Mouse (Mus musculus) ovary, postnatal 14 days (tissue): ENCODE measurements around the gene Gm7534.

Experiments used
- DNase-seq: peaks from one replicate; pipeline ENCODE4 v3.0.0; 2022; ENCODE audit warnings: low spot score

Gene Gm7534

DNA sequence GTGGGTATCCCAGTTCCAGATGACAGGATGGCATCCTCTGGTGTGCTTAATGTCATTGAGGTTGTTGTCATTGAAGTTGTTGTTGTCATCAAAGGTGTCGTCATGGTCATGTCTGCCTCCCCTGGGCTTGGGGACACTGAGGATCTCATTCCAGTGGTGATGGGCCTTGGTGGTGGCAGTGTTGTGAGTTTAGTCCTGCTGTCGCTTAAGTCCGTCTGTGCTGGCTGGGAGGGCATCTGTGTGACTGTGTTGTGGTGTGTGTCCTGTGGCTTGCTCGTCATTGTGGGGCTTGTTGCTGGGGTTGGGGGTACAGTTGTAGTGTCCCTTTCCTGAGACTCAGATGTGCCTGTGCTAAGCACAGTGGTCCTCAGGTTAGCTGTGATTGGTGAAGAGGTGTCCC lies at the start of gene Gm7534:
TSS of gene Gm7534 (minus strand) at position 101 of the 400 bp plus-strand sequence.
- DNase-seq: no peak

DNA sequence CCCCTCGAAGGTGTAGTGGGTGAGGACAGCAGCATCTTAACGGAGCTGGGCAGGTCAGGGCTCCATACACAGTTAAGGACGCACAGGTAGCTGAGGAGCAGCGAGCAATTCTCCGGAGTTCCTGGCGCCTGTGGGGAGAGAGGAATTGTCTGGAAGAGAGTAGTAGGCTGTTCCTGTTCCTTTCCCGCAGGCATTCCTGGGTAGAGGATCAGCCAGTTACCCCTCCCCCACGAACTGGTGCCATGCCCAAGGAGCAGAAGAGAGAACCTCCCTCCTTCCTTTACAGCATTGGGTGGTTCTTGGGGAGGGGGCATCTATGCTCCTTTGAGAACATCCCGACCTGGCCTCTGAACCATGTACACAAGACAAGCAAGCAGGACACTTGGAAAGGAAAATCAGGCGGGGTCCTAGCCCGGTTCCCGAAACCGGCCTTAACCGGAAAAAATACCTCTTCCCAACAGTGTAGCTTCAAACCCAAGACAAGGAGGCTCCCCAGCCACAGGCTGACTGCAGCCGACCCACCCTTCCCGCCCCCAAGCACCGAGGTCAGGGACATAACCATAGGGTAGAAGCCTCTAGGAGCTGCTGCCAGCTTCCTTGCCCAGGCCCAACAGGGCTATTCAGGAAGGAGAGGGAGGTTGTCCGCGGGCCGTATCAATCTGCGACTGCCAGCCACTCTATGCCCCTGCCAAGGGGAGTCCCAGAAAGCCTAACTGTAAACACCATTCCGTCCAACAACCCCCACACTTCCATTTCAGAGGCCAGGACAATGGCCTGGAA lies 49.5 kb upstream of the Gm7534 start:
- no peak for DNase-seq

DNA sequence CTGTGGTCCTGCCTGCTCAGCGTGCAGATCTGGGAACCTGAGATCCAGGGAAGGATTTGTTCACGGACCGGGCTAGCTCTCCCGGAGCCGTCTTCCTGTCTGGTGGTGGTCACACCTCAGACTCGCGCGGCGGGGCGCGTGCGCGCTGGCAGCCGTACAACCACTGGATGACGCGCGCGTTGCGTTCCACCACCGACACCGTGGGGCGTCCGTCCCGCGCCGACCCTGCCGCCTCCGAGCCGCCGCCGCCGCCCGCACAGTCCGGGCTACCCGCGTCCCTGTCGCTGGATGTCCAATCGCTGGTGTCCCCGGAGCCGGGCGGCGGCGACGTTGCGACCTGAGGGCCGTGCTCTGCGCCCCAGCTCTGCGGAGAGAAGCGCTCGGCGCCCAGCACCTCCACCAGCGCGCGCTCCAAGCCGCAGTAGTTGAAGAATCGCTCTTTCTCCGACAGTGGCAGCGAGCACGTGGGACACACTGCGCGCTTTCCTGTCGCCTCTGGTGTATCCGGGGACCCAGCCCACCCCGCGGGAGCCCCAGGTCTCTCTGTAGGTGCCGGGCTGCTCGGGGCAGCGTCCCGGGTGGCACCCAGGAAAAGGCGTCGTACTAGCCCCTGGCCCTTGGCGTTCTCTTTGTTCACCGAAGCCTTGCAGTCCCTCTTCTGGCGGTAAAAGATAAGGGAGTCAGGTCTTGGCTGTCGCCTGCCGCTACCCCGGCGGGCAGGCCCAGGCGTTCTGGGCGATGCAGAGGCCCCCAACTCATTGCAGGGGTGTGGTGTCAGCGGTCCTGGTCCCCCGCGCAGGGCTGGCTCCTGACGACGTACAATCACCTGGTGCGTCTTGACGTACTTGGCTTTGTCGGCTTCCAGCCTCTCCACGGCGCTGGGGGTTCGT lies 48.7 kb upstream of the Gm7534 start:
- no peak for DNase-seq

DNA sequence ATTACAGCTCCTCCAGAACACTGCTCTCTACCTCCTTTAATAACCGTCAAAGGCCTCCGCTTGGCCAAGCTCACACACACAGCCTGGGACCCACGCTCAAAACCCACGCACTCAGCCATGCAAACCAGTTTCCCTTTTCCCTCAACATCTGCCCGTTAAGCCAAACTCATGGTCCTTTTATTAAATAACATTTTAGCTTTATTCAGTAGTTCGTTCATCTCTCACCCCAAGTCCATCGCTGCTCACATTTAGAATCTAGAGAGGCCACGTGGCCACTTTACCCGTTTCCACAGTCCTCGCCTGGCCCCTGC lies 48.1 kb upstream of the Gm7534 start:
- DNase-seq: no peak

DNA sequence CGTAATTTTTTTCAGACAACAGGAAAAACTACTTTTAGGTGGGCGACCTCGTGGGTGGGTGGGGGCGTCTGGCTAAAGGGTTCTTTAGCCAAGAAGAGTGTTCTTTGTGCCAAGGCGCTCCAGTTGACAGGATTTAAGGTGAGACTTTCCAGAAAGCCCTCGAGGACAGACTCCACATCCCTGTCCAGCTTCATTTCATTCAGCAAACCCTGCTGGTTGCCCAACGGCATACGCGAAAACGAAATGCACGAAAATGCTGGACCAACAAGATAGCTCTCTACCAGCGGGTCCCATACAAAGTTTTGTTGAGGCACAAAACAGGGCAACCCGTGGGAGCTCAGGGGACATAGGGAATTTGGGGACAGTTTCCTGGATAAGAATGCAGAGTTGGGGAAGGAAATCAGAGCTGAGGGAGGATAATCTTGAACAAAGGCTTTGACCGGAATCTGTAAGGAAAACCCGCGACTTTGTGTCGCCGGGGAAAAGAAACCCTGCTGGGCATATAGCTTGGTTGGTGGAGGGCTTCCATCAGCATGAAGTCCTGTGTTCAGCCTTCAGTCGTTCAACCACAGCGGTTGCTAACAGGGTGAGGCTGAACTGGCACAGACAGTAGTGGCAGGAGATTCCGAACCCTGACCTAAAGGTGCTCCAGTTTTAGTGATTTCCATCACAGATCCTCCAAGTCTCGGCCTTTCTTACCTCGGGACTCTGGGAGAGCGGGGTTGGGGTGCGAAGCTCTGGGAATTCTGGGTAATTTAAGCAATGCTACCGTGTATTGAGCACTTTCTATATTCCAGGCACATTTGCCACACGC lies 47.5 kb upstream of the Gm7534 start:
- no peak for DNase-seq

DNA sequence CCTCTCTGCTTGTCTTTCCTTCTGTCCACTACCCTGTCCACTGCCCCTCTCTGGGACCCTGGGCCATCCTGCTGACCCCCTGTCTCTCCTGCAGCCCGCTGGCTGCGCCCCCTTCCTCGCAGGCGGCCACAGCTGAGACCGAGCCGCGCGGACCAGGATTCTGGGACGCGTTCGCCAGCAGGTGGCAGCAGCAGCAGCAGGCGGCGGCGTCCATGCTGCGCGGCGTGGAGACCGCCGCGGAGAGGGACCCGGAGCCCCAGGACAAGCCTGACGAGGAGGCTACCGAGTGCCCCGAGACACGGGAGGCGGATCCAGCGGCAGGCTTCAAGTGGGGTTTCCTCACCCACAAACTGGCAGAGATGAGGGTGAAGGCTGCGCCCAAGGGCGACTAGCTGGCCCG lies 46.8 kb upstream of the Gm7534 start:
- peak; percentile 70 for DNase-seq

DNA sequence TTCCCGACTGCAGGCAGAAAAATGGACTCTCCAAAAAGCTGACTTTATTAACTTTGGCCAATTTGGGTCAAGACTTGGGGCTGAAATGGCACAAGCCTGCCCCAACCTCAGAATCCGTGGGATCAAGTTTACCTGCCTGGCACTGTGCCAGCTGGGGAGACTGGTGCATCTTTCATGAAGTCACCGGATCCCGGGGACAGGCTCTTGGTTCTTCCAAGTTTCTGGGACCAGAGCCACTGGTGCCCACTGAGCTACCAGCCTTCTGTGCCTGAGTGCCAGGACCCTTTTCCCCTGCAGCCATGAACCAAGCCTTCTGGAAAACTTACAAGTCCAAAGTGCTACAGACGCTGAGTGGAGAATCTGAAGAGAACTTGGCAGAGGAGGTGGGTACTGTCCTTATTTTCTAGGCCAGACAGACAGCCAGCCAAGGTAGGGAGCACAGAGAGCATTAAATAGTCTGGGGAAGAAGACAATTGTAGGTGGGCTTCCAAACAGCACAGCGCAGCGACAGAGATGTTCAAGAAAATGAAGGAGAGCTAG lies 44.0 kb upstream of the Gm7534 start, which contains the start of gene Gm30191:
TSS of gene Gm30191 (plus strand) at position 217 of the 540 bp plus-strand sequence.
- no peak for DNase-seq

DNA sequence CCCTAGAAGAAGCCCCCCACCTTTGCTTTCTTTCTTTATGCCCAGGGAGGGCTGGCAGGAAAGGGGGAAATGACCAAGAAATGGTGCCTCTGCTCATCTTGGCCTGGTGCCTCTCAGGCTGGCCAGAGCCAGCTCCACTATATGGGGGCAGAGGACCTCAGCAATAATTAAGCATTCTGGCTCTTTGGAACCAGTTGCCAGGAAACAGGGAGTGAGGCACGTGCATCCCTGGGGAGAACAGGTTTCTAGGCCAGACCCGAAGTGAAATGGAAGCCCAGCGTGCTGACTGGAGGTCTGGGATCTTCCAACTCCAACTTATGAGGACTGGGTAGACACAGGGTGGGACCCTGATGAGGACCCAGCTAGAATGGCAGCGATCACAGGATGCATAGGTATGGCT lies 43.5 kb upstream of the Gm7534 start:
- no peak for DNase-seq

DNA sequence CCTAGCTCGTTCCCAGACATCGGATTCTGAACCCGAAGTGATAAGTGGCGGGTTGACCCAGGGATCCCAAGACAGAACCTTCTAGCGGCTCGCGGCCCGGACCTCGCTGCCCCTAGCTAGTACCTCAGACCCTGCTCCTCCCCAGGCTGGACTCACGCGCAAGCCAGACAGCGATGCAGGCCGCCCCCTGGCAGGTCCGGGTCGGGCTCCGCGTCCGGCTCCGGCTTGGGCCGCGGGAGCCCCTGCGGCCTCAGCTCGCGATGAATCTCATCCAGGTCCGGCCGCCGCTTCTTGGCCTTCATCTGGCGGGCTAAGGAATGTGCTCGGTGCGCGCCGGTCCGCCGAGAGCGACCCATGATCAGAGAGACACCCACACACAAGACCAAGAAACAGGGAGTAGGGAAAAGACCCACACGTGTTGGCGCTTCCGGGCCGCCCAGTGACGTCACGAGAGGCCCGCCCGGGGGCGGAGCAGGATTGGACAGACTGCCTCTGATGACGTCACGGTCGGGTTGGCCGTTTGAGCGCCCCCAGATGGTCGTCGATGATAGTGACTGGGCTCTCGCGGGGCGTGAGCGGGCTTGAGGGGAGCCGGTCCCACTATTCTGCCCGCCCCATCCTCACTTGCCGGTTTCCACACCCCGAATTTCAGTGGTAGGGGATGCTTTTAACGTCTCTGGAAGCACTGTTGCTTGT lies 42.5 kb upstream of the Gm7534 start, which contains the start of gene Zfp593:
TSS of gene Zfp593 (minus strand) at position 445 of the 696 bp plus-strand sequence.
- DNase-seq: peak; percentile 97

DNA sequence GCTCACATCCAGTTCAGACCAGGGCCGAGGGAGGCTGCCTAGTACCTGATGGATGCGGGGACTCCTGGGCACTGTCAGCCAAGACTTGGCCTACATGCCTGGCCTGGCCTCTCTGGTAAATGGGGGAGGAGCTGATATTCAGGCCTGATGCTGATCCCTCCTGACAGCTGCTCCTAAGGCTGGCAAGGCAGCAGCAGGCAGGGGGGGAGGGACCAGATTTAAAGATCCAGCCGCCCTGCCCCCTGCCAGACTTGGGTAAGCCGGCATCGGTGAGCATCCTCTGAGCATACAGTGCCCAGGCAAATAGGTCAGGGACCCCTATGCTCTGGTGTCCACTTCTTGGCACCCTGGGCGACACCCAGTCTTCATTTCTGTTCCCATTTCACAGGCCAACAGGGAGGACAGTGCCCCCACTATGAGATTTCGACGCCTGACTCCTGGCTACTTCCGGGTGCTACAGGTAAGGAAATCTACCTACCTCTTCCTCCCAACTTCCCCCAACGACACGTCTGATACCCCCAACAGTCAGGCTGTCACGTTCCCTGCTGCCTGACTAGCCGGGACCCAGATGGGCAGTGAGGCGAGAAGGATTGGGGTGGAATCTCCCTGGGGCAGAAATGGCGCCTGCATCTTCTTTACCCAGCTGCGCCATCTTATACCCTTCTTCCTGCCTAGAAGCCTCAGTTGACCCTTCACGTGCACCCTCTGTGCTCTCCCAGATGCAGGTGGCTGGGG lies 40.9 kb upstream of the Gm7534 start, which contains the start of gene E130218I03Rik:
TSS of gene E130218I03Rik (plus strand) at position 147 of the 735 bp plus-strand sequence.
- DNase-seq: no peak

DNA sequence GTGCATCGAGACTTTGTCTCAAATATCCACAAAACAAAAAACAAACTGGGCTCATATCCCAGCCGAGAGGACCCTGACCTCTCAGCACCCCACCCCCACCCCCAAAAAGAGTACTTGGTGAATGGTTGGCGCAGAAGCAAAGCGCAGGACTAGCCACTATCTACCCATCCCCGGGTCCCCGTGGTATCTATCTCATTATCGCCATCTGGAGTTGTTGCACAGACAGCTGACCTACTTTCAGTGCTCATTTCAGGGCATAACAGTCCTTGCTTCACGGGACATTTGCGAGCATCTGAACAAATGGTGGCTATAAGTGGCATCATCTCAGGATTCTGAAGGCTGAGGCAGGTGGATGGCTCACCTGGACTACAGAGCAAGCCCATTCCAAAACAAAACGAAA lies 35.9 kb upstream of the Gm7534 start:
- DNase-seq: no peak

DNA sequence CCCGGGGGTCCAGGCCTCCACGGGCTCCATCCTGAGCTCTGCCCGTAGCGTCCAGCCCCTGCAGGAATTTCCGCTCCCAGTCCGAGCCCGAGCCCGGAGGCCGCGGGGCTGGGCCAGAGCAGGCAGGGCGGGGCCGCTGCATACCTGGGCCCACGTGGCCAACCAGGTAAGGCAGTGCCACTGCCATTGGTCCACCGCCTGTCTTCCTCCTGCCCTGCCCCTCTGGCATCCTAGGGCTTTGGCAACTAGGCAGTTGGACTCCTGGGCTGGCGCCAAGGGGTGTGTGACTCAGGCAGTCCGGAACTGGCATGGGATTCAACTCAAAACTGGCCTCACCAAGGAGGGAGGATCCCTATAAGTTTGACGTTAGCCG lies 35.5 kb upstream of the Gm7534 start, which contains the start of gene Cnksr1:
TSS of gene Cnksr1 (minus strand) at position 121 of the 373 bp plus-strand sequence.
- DNase-seq: peak; percentile 77

DNA sequence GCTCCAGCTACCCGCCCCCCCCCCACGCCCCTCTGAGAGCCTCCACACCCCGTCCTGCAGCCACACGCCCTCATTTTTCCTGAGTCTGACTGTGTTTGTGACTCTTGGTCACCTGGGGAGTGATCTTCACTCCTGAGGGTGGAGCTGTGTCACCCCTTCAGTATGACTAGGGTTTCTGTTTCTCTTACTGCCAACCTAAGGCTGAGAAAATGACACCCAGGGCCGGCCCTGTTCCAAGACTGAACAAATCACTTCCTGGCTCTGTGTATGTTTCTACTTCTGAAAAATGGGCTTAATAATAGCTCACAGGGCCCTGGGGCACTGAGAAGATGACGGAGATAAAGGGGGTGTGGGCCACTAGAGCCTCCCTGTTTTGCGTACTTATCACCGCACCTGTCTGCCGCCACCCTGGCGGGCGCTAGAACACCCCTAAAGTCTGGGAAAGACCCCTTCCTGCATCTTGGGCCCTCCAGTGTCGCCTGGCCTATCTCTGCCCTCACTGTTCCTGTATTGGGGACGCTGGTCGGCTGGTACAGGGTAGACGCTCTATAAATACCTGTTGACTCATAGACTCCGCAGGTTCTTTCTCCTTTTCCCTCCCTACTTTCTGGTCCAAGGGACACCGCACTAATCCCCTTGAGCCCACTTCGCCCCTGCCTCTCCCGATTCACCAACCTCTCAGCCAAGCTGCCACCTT lies 34.9 kb upstream of the Gm7534 start:
- no peak for DNase-seq

DNA sequence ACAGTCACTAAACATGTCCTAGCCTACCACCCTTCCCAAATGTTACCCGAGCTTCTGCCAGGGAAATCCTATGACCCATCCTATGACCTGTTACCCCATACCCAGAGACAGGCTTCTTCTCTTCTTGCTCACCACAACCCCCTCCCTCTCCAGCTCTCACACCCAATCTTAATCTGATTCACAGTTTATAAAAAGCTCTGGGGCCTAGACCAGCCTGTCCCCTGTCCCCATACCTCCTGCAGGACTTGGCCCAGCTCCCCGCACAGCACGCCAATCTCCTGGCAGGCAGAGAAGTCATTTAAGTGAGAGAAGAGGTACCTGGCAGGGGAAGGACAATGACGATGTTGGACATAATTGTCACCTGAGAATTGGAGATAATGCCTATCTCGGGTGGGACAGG lies 32.1 kb upstream of the Gm7534 start:
- no peak for DNase-seq

DNA sequence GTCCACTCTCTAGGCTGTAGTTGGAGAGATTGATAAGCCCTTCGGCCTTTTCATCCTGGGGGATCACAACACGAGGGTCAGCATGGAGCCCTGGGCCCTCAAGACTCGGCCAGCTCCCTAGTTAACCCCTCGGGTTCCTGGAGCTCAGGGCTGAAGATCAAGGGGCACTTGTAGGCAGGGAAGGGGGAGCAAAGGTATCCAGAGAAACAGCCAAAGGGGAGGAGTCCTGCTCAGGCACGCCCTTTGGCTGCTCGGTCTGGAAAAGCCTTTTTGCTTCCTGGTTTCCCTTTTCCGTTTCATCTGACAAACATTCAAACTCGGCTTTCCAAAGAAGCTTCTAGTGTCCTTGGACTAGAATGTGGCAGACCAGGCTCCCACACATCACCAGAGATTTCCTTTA lies 27.6 kb upstream of the Gm7534 start:
- DNase-seq: no peak

DNA sequence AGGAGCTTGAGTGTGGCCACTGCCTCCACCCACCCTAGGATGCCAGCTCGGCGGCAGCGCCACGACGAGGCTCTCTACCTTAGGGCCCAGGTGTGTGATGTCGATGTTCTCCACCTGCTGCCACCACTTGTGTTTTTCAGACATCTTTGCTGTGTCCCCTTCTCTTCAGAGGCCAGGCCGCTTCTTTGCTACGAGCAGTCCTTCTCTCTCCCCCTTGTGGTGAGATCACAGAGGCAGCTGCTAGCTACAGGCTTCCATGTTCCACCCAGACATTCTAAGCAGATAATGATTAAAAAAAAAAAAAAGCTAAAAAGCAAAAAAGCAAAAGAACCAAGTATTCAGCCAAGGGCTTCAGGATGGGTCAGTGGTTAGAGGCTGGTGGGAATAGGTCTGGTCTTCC lies 24.4 kb upstream of the Gm7534 start, which contains the start of gene Catsper4:
TSS of gene Catsper4 (minus strand) at position 190 of the 400 bp plus-strand sequence.
- no peak for DNase-seq

DNA sequence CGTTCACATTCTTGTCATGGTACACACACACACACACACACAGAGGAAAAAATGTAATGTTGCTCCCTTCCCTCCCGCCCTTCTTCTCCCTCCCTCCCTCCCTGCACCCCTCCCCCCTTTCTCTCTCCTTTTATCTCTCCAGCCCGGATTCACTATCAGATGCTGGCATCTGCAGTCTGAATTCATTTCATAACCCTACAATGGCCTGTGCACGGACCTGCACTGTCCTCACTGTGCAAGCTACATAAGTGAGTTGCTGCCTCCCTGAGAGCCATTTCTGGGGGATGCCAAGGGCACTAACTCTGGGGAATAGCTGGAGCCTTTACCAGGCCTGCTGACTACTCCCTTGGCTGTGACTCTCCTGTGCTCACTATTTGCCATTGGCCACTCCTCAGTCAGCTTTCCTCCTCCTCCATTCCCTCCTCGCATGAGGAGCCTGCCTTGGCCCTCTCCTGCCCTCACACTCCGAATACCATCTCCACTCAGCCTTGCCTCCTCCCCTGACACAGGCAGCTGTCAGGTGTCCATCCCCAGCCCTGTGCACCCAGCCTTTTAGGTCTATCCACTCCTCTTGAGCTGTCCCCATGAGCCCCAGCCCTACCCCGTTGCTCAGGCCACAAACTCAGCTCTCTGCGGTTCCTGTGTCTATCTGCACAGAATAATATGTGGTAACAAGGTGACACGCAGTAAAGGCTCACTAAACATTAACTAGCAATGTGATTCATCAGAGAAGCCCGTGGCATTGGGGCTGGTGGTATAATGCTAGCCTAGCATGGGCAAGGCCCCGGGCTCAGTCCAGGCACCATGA lies 20.2 kb upstream of the Gm7534 start:
- DNase-seq: no peak

DNA sequence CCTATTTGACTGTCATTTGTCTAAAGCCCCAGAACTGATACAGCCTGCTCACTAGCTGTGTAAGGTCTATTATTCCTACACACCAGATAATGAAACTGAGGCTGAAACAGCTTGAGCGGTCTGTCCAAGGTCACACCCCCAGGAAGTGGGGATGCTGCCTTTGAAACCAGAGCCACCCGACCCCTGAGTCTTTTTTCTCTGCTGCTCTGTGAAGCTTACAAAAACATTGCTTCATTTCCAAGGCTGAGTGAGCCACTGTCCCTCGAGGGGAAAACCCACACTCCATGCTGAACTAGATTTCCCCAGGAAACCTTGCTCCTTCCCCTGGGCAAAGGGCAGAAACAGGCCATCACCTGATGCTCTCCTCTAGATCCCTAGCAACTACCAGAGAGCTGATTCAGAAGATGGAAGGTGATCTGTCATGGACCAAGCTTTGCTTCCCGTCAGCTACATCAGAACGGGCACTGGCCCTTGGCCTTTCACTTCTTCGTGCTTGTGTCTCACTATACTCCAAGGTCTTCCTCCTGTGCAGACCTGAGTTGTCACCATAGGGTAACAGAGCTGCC lies 3.8 kb upstream of the Gm7534 start:
- no peak for DNase-seq
